Mouse (Mus musculus) spleen, adult 2 months (tissue): Measurements from ENCODE around the gene Tfeb. TPM values are rescaled to one million over a fixed set of nuclear protein-coding genes. Genes with fewer than 3 reads are reported as not detected.
A peak's percentile ranks its signal among the peaks of the same experiment; 100 is the strongest.

Experiments
- DNase-seq, 2 experiments: peaks; one replicate each; pipeline versions ENCODE4 v3.0.0 to v3.0.0-alpha.2; 2012 to 2021; ENCODE audit warnings: low spot score in 2 of 2, low read depth in 1 of 2
- H3K27ac ChIP-seq: fragments of 200-500 bp; 2 replicates; pipeline ENCODE4 v1.5.1; 2012; ENCODE audit warnings: low read length, inconsistent platforms; ENCODE audit not compliant: insufficient read depth
- H3K27me3 ChIP-seq: fragments of 200-500 bp; 2 replicates; pipeline ENCODE4 v1.6.1; 2012; ENCODE audit warnings: mild to moderate bottlenecking, moderate library complexity, low read length, inconsistent platforms; ENCODE audit not compliant: control insufficient read depth, insufficient read depth
- H3K36me3 ChIP-seq: fragments of 200-500 bp; 2 replicates; pipeline ENCODE4 v1.6.1; 2012; ENCODE audit warnings: mild to moderate bottlenecking, low read length, inconsistent platforms; ENCODE audit not compliant: control insufficient read depth, insufficient read depth
- H3K4me1 ChIP-seq: fragments of 200-500 bp; 2 replicates; pipeline ENCODE4 v1.6.1; 2011; ENCODE audit warnings: inconsistent platforms; ENCODE audit not compliant: control insufficient read depth, insufficient read depth, insufficient read length
- H3K4me3 ChIP-seq: fragments of 200-500 bp; 2 replicates; pipeline ENCODE4 v1.5.1; 2011; ENCODE audit warnings: mild to moderate bottlenecking, inconsistent platforms; ENCODE audit not compliant: insufficient read depth, insufficient read length; ENCODE audit errors: extremely low read depth
- CTCF ChIP-seq: fragments of 200-500 bp; IDR thresholded peaks from 2 replicates; pipeline ENCODE4 v1.5.1; 2011; ENCODE audit warnings: mild to moderate bottlenecking, inconsistent platforms; ENCODE audit not compliant: insufficient read depth, insufficient read length, insufficient replicate concordance; ENCODE audit errors: extremely low read depth
- POLR2A ChIP-seq: fragments of 200-500 bp; IDR thresholded peaks from 2 replicates; pipeline ENCODE4 v1.6.1; 2011; ENCODE audit warnings: low read depth, low read length, inconsistent platforms
- WGBS: fragments of 180-500 bp; shearing (Covaris S2); methylation state at CpG from one replicate; pipeline ENCODE4 v1.1.7; 2018; 5-methylcytosine and 5-hydroxymethylcytosine counted together
- polyA plus RNA-seq: library from polyadenylated mRNA; depleted of rRNA; stranded (reverse); fragments of >200 nt; gene quantifications from 2 replicates; pipeline ENCODE4 v1.2.3, GENCODE M21; 2012

The Tfeb gene
- polyA plus RNA-seq, 1 experiment = 110 TPM

DNA sequence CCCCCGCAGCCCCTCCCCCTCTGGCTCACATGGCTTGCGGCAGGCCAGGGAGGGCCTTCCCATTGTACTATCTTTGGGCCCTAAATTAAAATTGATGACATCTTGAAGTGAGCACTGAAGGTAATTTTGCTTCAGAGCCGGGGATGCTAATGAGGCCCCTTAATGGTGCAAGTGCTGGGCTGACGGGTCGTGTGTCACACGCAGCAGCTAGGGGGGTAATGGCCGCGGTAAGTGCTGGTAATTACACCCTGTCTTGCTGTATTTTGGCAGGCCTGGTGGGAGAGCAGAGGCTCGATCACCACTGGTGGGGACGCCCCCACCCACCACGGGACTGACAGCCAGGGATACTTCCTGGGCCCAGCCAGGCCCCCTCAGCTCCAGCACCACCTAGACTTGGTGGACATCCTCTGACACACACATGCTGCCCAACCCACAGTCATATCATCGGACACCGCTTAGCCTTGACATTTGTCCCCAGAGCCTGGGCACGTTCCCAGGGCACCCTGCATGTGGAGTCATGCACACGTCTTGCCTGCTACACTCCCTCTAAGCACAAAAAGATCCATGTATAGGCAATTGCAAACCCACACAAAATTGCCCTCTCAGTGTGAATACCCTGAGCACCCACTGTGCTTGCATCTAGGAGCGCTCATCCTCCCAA, 59.5 kb downstream of the Tfeb start:
- Histone ChIP-seq H3K4me1 (no peaks in the 10 kb centered on the region; the same call in 1 of the 2 replicates), H3K4me3 (no peak overlapping the region), H3K36me3 (peaks cover 3% of the 10 kb centered on the region), H3K27me3 (no peaks in the 10 kb centered on the region), H3K27ac (no peak overlapping the region)
- no peak for DNase-seq
- WGBS = 86% methylated on average over 16 of the region's 16 CpGs
- no peak for TF ChIP-seq CTCF
- no peak for TF ChIP-seq POLR2A

DNA sequence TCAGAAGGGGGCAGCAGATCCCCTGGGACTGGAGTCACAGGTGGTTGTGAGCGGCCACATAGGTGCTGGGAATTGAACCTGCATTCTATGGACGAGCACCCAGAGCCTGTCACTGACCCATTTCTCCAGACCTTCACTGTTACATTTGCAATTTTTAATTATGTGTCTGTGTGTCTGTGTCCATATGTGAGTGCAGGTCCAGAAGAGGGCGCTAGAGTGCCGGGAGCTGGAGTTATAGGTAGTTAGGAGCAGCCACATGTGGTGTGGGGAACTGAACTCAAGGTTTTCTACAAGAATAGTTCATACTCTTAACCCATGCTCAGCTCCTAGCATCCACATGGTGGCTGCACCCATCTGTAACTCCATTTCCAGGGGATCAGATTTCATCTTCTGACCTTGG, 60.1 kb downstream of the Tfeb start:
- no peak for DNase-seq
- Histone ChIP-seq H3K27me3 (no peaks in the 10 kb centered on the region), H3K4me3 (no peak overlapping the region), H3K4me1 (no peaks in the 10 kb centered on the region; the same call in 1 of the 2 replicates), H3K36me3 (no peaks in the 10 kb centered on the region; the same call in 1 of the 2 replicates), H3K27ac (no peak overlapping the region)
- TF ChIP-seq CTCF = peak; percentile 8; the same call in 1 of the 2 replicates
- no peak for TF ChIP-seq POLR2A
- 67% methylated on average over 4 of the region's 4 CpGs for WGBS

DNA sequence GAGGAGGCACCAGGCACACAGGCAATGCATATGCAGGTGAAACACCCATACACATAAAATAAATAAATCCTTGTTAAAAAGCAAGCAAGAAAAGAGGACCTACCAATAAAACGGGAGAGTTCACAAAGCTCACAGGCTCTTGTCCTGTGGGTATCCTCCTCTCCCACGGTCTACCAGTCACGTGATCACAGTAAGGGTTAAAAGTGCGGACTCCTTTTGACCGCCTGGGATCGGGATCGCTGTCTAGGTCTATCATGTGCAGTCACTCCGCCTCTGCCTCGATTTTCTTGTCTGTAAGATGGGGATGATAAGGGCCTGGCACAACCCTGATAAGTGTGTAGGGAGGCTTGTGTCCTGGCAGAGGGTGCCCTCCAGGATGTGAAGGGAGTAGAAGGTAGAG, 60.6 kb downstream of the Tfeb start:
- Histone ChIP-seq H3K27me3 (no peaks in the 10 kb centered on the region), H3K27ac (no peak overlapping the region), H3K4me1 (no peaks in the 10 kb centered on the region; the same call in 1 of the 2 replicates), H3K36me3 (no peaks in the 10 kb centered on the region), H3K4me3 (no peak overlapping the region)
- TF ChIP-seq POLR2A (no peak), CTCF (no peak)
- no peak for DNase-seq
- 83% methylated on average over 9 of the region's 9 CpGs for WGBS

DNA sequence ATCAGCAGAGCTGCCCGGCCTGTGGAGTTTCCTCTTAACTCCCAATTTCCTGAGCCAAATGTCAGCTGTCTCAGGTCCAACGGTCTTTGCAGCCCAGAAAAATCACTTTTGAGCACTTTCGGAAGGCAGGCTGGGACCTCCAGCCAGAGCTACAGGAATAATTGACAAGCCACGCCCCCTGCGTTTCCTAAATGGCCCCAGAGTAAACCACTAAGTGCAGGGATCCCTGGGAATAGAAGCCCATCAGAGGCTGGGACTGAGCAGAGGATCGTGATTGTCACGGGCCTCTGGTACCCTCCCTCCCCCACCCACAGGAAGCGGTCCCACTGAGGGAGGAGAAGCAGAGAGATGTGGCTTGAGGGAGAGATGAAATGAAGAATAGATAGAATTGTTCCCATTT, 66.0 kb downstream of the Tfeb start:
- DNase-seq = no peak
- Histone ChIP-seq H3K27ac (no peak overlapping the region), H3K27me3 (no peaks in the 10 kb centered on the region), H3K4me1 (no peaks in the 10 kb centered on the region), H3K4me3 (no peak overlapping the region), H3K36me3 (no peaks in the 10 kb centered on the region)
- TF ChIP-seq POLR2A = no peak
- TF ChIP-seq CTCF = no peak
- WGBS = 13% methylated on average over 8 of the region's 8 CpGs

DNA sequence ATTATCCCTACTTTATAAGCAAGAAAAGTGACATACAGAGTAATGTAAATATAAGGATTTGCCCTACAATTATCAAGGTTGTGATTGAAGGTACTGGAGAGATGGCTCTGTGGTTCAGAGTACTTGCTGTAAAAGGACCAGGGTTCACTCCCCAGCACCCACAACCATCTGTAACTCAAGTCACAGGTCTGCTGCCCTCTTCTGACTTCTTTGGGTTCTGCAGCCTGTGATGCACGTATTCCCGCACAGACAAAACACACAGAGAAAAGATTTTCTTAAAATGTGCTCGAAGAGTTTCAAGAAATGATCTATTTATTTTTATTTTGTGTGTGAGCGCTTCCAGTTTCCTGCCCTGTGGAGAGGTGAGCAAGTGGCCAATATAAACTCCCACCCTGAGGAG, 66.8 kb downstream of the Tfeb start:
- TF ChIP-seq POLR2A (no peak), CTCF (no peak)

DNA sequence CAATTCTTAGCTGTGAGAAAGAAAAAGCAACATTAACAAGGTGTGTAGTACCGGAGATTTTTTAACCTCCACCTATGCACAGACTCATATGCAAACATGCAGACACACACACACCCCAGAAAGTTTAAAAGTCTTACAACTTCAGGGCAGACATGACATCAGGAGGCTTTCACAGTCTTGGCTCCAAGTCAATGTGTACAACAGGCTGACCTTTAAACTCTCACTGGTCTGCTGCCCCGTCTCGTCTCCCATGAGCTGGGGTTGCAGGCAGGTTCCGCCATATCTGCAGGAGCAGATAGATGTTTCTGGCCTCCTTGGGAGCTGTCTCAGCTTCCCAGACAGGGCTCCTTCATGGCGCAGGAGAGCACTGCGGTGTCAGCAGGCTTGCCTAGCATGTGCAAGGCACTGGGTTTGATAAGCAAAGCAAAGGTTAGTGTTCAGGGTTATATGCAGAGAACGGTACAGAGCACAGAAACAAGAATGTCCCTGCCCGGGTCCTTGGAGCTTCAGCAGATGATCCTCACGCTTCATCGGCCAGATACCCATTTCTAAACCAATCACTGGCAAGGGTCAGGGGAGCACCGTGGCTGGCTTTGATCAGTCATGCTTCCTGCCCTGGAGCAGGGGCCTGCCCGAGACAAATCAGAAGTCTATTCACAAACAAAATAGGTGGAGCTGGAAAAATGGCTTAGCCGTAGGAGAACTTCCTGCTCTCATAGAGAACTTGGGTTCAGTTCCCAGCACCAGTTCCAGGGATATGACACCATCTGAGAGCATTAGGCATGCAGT, 68.4 kb downstream of the Tfeb start:
- no peak for DNase-seq
- Histone ChIP-seq H3K4me3 (no peak overlapping the region), H3K27me3 (no peaks in the 10 kb centered on the region), H3K36me3 (no peaks in the 10 kb centered on the region), H3K4me1 (no peaks in the 10 kb centered on the region), H3K27ac (no peak overlapping the region)
- no peak for TF ChIP-seq POLR2A
- no peak for TF ChIP-seq CTCF
- 86% methylated on average over 13 of the region's 13 CpGs for WGBS

More for the DNA sequence above, 66.8 kb downstream of the Tfeb start:
- Histone ChIP-seq H3K27me3 (no peaks in the 10 kb centered on the region), H3K27ac (no peak overlapping the region), H3K36me3 (no peaks in the 10 kb centered on the region), H3K4me1 (no peaks in the 10 kb centered on the region), H3K4me3 (no peak overlapping the region)
- WGBS = 95% methylated on average over 4 of the region's 4 CpGs
- DNase-seq = no peak

DNA sequence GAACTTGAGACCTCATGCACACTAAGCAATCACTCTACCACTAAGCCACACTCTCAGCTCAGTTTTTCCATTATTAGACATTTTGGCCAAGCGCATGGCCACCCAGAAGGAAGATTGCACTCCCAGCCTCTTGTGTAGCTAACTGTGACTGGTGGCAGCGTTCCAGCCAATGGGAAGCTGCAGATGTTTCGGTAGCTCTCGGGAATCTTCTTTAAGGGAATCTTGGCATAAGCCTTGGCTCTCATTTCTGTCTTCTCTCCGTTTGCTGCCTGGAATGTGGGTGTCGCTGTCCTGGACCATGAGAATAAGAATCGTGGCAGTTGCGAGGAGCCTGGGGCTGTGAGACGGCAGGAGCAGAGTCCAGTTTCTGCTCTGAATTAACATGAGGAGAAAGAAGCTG, 69.4 kb downstream of the Tfeb start:
- TF ChIP-seq POLR2A (no peak), CTCF (no peak)
- no peak overlapping the region for H3K4me3 ChIP-seq
- no peaks in the 10 kb centered on the region for H3K27me3 ChIP-seq
- DNase-seq = no peak
- H3K27ac ChIP-seq = no peak overlapping the region
- 91% methylated on average over 9 of the region's 9 CpGs for WGBS
- no peaks in the 10 kb centered on the region for H3K36me3 ChIP-seq
- H3K4me1 ChIP-seq = no peaks in the 10 kb centered on the region
